ENCODE assay signal across 8 mouse cellular contexts in the genomic region with DNA sequence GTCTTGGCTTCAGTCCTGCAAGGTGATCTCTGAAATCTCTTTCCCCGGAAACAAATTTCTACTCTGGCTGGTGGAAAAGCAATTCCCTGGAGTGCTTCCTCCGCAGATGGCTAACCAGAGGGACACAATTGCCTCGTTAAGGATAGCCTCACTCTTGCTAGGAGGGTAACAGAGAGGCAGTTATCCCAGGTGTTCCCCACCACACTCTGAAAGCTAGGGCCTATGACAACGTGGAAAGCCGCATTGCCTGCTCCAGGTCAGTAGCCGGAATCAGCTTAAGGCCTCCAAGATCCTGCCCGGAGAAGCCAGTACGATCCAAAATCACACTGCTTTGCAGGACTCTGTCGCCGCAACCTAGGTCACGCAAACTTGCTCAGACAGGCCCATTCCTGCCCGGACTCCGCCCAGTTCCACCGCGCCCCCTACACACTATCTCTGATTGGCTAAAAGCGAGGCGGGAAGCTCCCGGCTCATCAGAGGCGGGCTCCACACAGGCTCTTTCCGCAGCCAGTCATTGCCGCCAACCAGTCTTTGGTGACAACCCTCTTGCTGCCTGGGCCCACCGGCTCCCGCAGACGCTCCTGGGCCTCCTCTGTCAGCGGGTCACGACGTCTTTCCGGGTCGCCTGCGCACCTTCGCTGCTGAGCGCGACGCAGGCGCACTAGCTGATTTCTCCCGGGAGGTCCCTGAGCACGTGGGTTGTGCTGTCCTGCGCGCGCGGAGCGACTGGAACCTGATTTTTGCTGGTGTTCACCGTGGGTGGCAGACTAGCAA. TPM values are rescaled to one million over a fixed set of nuclear protein-coding genes. Genes with fewer than 3 reads are reported as not detected.
A peak's percentile ranks its signal among the peaks of the same experiment; 100 is the strongest.
DNase-seq lines count a peak whose midpoint lies in the region; ATAC-seq lines count a peak whose summit lies in the region.

A gene (plus strand): TSS at position 574 of the 774 bp plus-strand sequence.

- peaks cover 14% of the 10 kb centered on the region for H3K4me1 ChIP-seq in hindbrain, embryonic 16.5 days (ENCODE audit: control insufficient read depth, insufficient read depth, low read depth, low read length)

- peaks cover 22% of the 10 kb centered on the region; the same call in 1 of the 2 replicates for H3K79me2 ChIP-seq in macrophage (ENCODE audit: inconsistent target)

- ATAC-seq in hindbrain, embryonic 16.5 days = peak; percentile 100

- H3K9me3 ChIP-seq in hindbrain, embryonic 16.5 days (ENCODE audit: control insufficient read depth, low read length) = no peaks in the 10 kb centered on the region

- peak within 1 kb of the TSS; percentile 97 for H3K4me2 ChIP-seq in hindbrain, embryonic 16.5 days (ENCODE audit: low read length)

- no peaks in the 10 kb centered on the region for H3K36me3 ChIP-seq in hindbrain, embryonic 16.5 days (ENCODE audit: control insufficient read depth, insufficient read depth, low read length)
- H3K36me3 ChIP-seq in macrophage (ENCODE audit: inconsistent target) = no peaks in the 10 kb centered on the region

- no peaks in the 10 kb centered on the region for H3K27me3 ChIP-seq in hindbrain, embryonic 16.5 days (replicated peaks; ENCODE audit: control insufficient read depth, insufficient read depth, low read length)

- H3K9ac ChIP-seq in hindbrain, embryonic 16.5 days (ENCODE audit: low read depth, low read length) = peak within 1 kb of the TSS; percentile 79

- peak within 1 kb of the TSS; percentile 84 for H3K27ac ChIP-seq in hindbrain, embryonic 16.5 days (ENCODE audit: low read depth, low read length)
- peak within 1 kb of the TSS; percentile 40 for H3K27ac ChIP-seq in macrophage

- peak; percentile 92 for DNase-seq in WW6 (ENCODE audit: low read depth, low spot score)
- peak; percentile 68 to 88 for DNase-seq in cerebellum, postnatal 4 days (ENCODE audit: low spot score in 2 of 2)
- DNase-seq in gastrocnemius, adult 18-20 months (ENCODE audit: low spot score) = peak; percentile 95
- peak; percentile 89 to 96 for DNase-seq in left cerebral cortex, adult 18-20 months (ENCODE audit: low spot score in 2 of 2)
- DNase-seq in right cerebral cortex, adult 18-20 months = peak; percentile 99
- peak; percentile 70 for DNase-seq in urinary bladder, postnatal 10 days (ENCODE audit: low spot score)

- peak within 1 kb of the TSS; percentile 78 for H3K4me3 ChIP-seq in hindbrain, embryonic 16.5 days (ENCODE audit: low read length)
- H3K4me3 ChIP-seq in macrophage (ENCODE audit: inconsistent target) = peak within 1 kb of the TSS; percentile 82

- WGBS in hindbrain, embryonic 16.5 days = 2% methylated on average over 43 of the region's 43 CpGs
- WGBS in macrophage (ENCODE audit: missing documents) = 4% methylated on average over 43 of the region's 43 CpGs

RNA-seq across cellular contexts. Expression of the gene that starts here (rescaled TPM):
- total RNA-seq in gastrocnemius, adult 18-20 months (2021) = 10 to 100 TPM; 31.3 to 35.1 TPM
- 37.8 and 38.9 TPM in 2 replicates for polyA plus RNA-seq in hindbrain, embryonic 16.5 days (2015; fragmentation: Nextera tagmentation; extraction: Ambion mirVana)
- 10 to 100 TPM; 36.6 to 38.1 TPM for total RNA-seq in left cerebral cortex, adult 18-20 months (2021)
- 10 to 100 TPM in 18 of 26 experiments, 1 to 10 TPM in 8; 1.4 to 46.9 (median 23.7) TPM for total RNA-seq in macrophage (2018; cell fraction: chromatin; rRNA removed)
- total RNA-seq in macrophage (2018; cell fraction: cytosol; rRNA removed) = 10 to 100 TPM in 23 of 26 experiments, 1 to 10 TPM in 3; 8.2 to 17.4 (median 13.3) TPM
- total RNA-seq in macrophage (2018; cell fraction: nucleus; rRNA removed) = 10 to 100 TPM in 14 of 26 experiments, 1 to 10 TPM in 12; 3.1 to 39.3 (median 10.6) TPM
- polyA plus RNA-seq in macrophage (2018) = 11.3 to 39.1 TPM (median 14.9 TPM) in 3 replicates

Comparison
In these comparisons a context has a peak if more than half of its experiments do, and no peak if none do; other contexts are left out.
1. Peak in every context shown above with its lines: DNase-seq, ATAC-seq, H3K4me3 ChIP-seq and H3K27ac ChIP-seq.